Mouse (Mus musculus) monocyte, adult 59 days (primary cell): ENCODE data around the gene Ifna13. TPM values are rescaled to one million over a fixed set of nuclear protein-coding genes. Genes with fewer than 3 reads are reported as not detected.

Source experiments
- total RNA-seq, 2 experiments: library from RNA; stranded (reverse); gene quantifications; one replicate each; pipeline ENCODE4 v1.2.4; 2023

The Ifna13 gene
- total RNA-seq = not detected

DNA sequence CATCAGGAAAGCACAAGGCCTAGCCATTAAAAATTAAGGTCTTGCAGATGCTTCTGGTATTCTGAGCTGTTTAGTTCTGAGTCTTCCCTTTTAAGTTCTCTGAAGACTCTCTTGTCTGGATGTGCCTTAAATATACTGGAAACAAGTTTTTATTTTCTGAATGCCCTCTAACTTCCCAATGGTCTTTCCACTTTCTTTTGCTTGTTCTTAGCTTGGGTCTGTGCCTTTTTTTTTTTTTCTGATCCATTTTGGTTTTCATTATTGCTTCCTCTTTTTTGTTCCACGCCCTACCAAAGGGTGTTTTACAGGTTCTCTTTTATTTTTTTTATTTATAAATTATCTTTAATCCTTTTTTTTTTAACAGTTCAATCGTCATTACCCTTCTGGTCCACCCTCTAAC, at the start of gene Ifna13:
TSS of gene Ifna13 (minus strand) at position 101 of the 400 bp plus-strand sequence.

GRCm38 (mm10) chr4:88691259-88691658, 47.0 kb upstream of the Ifna13 start, which contains the start of gene Ifnab:
Gene Ifnab (minus strand): TSS chr4:88691359.

GRCm38 (mm10) chr4:88683812-88684211, 39.6 kb upstream of the Ifna13 start, which contains the start of gene Ifna2:
Gene Ifna2 (minus strand): TSS chr4:88683912.

DNA sequence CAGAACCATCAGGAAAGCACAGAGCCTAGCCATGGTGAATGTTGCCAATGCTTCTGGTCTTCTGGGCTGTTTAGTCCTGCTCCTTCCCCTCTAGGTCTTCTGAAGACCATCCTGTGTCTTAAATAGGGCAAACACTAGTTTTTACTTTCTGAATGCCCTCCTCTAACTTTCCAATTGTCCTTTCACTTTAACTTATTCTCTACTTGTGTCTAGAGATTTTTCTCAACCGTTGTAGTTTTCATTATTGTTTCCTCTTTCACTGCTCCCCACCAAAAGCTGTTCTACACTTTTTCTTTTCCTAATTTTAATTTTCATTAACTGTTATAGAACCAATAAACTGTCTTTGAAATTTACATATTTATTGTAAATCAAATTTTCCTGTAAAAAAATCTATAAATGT, 32.6 kb upstream of the Ifna13 start, which contains the start of gene Ifna16:
TSS of gene Ifna16 (minus strand) at position 101 of the 400 bp plus-strand sequence.

DNA sequence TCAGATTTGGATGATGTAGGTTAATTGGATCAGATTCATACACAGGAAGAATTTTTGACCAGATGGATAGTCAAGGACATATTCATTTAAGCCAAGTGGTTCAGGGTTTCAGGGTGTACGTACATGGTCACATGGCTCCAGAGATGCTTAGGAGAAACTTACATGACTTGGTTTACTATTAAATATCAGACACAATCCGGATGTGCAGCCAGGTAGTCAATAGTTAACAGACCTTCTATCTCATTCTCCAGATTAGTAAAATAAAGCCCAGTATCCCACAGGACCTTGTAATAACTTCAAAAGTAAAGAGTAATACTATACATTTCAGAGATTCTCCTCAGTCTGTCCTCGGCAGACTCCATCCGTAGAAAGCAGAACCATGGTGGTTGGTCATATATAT, 9.9 kb downstream of the Ifna13 start, which contains the start of gene C87499:
TSS of gene C87499 (minus strand) at position 101 of the 400 bp plus-strand sequence.

DNA sequence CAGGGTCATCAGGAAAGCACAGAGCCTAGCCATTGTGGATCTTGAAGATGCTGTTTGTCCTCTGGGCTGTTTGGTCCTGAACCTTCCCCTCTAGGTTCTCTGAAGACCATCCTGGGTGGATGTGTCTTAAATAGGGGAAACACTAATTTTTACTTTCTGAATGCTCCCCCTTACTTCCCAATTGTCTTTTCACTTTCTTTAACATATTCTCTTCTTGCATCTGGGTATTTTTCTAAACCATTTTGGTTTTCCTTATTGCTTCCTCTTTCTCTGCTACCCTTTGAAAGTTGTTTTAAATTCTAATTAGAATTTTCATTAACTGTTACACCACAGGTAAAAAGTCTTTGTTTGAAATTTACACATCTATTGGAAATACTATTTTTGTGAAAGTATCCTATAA, 41.0 kb downstream of the Ifna13 start, which contains the start of gene Ifna12:
TSS of gene Ifna12 (minus strand) at position 101 of the 400 bp plus-strand sequence.

Other genes starting within 250 kb of the Ifna13 start
- gene Hacd4, start 205.5 kb downstream of the Ifna13 start, total RNA-seq = 10 to 100 TPM; 46.7 to 55.0 TPM
- not detected for gene Ifnb1, start 121.7 kb downstream of the Ifna13 start, total RNA-seq
- gene Ifna15, start 86.2 kb downstream of the Ifna13 start, total RNA-seq = not detected
- not detected for gene Ifna14, start 72.7 kb downstream of the Ifna13 start, total RNA-seq
- not detected for gene Ifna9, start 52.1 kb downstream of the Ifna13 start, total RNA-seq
- gene Ifna12, start 41.1 kb downstream of the Ifna13 start, total RNA-seq = not detected
- not detected for gene C87499, start 10.0 kb downstream of the Ifna13 start, total RNA-seq
- not detected for gene Ifna16, start 32.5 kb upstream of the Ifna13 start, total RNA-seq
- gene Ifna2, start 39.5 kb upstream of the Ifna13 start, total RNA-seq = not detected
- not detected for gene Ifnab, start 46.9 kb upstream of the Ifna13 start, total RNA-seq
- gene Gm26566, start 77.3 kb upstream of the Ifna13 start, total RNA-seq = 1 to 10 TPM in 1 of 2 experiments, not detected in 1; 1.6 TPM
- gene Klhl9, start 78.0 kb upstream of the Ifna13 start, total RNA-seq = 10 to 100 TPM; 72.7 to 83.4 TPM
- not detected for gene Gm13271, start 110.4 kb upstream of the Ifna13 start, total RNA-seq
- not detected for gene Gm13283, start 115.7 kb upstream of the Ifna13 start, total RNA-seq
- not detected for gene Gm13290, start 129.4 kb upstream of the Ifna13 start, total RNA-seq
- gene Gm13289, start 132.5 kb upstream of the Ifna13 start, total RNA-seq = not detected
- gene Gm13272, start 135.4 kb upstream of the Ifna13 start, total RNA-seq = not detected
- not detected for gene Ifnz, start 137.7 kb upstream of the Ifna13 start, total RNA-seq
- gene Gm13276, start 141.2 kb upstream of the Ifna13 start, total RNA-seq = not detected
- not detected for gene Gm13277, start 144.2 kb upstream of the Ifna13 start, total RNA-seq
- not detected for gene Gm13278, start 147.1 kb upstream of the Ifna13 start, total RNA-seq
- not detected for gene Gm13275, start 150.0 kb upstream of the Ifna13 start, total RNA-seq
- gene Gm13279, start 152.9 kb upstream of the Ifna13 start, total RNA-seq = not detected
- gene Gm13285, start 155.2 kb upstream of the Ifna13 start, total RNA-seq = under 1 TPM; 0.42 to 0.91 TPM
- not detected for gene Gm13287, start 158.8 kb upstream of the Ifna13 start, total RNA-seq
- not detected for gene Gm13288, start 161.1 kb upstream of the Ifna13 start, total RNA-seq
- not detected for gene Ifna7, start 171.8 kb upstream of the Ifna13 start, total RNA-seq
- not detected for gene Ifna11, start 175.5 kb upstream of the Ifna13 start, total RNA-seq
- gene Ifna6, start 183.0 kb upstream of the Ifna13 start, total RNA-seq = not detected
- gene Ifna5, start 191.1 kb upstream of the Ifna13 start, total RNA-seq = not detected
- not detected for gene Ifna4, start 197.4 kb upstream of the Ifna13 start, total RNA-seq
- not detected for gene Ifna1, start 205.6 kb upstream of the Ifna13 start, total RNA-seq
- gene Ifne, start 235.7 kb upstream of the Ifna13 start, total RNA-seq = not detected